Mouse (Mus musculus) cerebellum, postnatal 10 days (tissue): ENCODE results near the gene Nbas.
A peak's percentile ranks its signal among the peaks of the same experiment; 100 is the strongest.

Experiments
- DNase-seq, 2 experiments: peaks; one replicate each; pipeline ENCODE4 v3.0.0; 2021; ENCODE audit warnings: mixed read lengths in 2 of 2

Nbas gene

DNA sequence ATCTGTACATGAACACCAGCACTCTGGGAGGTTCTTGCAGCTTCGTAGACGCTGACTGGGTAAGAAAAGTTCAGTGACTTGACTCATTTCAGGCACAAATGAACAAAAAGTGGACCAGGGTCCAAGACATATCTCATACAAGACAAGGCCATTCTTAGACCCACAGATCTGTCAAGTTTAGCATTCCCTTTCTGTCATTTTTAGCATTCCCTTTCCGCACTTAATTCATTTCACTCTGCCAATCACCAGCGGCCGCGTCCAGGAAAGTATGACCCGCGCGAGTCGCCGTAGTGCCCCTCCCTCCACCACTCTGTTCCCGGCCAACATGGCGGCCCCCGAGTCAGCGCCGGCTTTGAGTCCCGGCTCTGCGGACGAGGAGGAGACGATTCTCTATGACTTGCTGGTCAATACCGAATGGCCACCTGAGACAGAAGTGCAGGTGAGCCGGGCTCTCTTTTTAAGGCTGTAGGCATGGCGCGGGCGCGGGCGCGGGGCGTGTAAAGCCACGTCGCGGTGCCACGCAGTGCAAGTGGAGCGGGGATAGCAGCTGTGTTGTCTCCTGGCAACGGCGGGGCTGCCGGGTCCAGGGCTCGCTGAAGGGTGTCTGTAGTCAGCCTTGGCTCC lies at the start of gene Nbas:
Nbas (plus strand) TSS at position 308 of the 624 bp plus-strand sequence.
- DNase-seq, result peak; percentile 93 to 94

DNA sequence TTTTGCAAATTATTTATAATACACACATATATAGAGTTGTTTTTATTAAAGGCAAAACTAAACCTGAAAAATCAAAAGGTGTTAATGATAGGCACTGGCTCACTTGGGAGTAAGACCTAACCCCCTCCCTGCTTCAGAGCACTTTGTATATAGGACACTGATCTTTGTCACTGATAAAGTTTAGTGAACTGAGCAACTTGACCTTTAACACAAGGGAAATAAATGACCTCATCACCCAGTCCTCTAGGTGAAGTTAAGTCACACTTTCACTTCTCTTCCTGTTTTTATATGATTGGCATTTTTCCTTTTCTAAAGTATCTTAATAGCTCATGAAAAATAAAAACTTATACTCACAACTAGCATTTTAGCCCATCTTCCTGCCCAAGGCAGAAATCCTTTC lies 26.5 kb upstream of the Nbas start:
- DNase-seq, result no peak

DNA sequence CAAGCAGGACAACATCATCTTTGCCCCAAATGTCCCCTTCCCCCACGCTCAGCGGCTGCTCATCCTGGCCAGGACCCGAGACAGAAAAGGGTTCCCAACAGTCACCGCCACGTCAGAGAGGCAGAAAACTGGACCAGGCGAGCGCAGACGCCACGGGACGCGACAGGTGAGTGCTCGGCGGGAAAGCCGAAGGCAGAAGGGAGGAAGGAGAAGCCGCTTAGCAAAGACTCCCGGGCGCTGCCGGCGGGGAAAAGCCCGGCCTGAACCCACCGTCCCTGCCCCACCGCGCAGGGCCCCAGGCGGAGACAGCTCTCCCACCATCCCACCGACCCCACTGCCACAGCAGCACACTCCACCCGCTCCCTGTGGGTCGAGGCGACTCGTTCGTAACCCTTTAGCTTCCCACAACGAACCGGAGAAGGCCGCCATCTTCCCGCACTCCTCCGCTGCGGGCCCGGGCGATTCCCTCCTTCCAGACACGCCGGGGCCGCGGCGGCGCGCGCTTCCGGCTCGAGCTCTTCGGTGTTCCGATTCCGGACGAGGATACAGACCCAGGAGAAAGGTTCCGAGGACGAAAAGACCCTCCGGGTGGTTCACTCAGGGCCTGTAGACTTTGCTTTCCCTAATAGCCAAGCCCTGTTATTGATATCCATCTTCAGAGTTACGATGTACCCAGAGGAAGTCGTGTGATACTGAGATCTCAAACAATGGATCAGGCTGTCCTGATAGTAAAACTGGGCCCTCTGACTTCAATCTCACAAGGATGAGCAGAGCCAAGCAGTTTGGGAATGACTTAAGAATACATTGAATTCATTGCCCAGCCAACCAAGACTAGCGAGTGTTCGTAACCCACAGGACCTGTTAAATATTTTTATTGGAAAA lies 20.0 kb upstream of the Nbas start, which contains the start of gene Ddx1:
Ddx1 (minus strand) TSS at position 523 of the 882 bp plus-strand sequence.
- peak; percentile 90 to 92 for DNase-seq

DNA sequence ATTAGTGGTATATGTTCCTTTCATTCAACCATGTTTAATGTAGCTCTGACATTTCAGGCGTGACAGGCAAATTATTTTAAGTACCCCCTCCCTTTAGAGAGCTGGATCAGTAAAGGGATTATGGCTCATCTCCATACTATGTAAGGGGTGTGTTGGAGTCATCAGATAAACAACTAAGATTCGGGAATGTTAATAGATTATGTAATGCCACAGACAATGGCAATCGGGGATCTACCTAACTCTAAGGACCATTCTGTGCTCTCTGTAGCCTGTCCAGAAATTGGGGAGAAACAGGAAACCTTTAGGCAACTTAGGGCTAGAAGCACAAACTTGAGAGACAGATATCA lies 19.4 kb upstream of the Nbas start:
- no peak for DNase-seq

DNA sequence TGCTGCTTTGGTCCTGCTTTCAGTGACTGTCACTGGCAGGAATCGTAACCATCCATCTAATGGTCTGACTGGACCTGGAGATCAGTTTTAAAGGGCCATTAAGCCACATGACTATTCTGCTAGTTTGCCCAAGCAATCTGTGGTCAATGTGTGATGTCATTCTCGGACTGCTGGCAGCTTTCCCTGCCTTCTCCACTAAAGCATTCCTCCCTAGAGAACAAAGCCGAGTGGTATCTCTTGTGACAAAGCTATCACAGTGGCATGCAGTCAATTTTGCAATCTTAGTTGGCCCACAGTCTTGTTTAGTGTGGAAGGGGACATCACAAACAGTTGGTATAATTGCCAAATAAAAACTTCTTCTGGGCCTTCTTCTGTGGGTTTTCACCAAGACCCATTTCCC lies 13.9 kb upstream of the Nbas start:
- DNase-seq, result peak in 1 of 2 experiments; percentile 10

DNA sequence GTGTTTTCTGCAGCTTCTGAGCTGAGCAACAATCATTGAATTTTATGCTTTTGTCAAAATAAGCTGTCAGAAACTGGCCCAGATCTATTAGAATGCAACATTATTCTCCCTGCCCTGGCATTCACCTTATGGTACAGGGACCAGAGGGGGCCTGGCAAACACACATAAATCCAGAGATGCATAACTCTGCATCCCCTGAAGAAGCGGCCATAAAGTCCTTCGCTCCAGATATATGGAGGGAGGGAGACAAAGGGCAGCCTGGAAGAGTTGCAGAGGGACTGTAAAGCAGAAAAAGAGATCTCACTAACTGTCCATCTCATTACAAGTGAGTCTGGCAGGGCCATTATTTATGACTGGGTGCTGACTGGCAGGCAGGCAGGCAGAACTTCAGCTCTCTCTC lies 13.2 kb upstream of the Nbas start:
- no peak for DNase-seq

DNA sequence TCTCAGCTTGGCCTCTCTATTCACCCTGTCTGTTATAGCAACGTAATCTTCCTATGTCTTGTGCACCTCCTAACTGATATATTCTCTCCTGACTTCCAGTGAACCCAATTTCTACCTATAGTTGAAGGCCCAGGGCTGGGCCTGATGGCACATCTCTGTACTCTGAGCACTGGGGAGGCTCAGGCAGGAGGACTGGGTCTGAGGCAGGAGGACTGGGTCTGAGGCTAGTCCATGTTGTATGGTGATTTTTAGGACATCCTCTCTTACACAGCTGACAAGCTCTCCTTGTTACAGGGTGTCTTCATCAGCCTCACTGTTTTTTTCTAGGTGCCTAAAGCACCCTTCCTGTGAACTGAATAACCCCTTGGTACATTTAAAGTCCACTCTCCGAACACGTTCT lies 521 bp upstream of the Nbas start:
- no peak for DNase-seq

DNA sequence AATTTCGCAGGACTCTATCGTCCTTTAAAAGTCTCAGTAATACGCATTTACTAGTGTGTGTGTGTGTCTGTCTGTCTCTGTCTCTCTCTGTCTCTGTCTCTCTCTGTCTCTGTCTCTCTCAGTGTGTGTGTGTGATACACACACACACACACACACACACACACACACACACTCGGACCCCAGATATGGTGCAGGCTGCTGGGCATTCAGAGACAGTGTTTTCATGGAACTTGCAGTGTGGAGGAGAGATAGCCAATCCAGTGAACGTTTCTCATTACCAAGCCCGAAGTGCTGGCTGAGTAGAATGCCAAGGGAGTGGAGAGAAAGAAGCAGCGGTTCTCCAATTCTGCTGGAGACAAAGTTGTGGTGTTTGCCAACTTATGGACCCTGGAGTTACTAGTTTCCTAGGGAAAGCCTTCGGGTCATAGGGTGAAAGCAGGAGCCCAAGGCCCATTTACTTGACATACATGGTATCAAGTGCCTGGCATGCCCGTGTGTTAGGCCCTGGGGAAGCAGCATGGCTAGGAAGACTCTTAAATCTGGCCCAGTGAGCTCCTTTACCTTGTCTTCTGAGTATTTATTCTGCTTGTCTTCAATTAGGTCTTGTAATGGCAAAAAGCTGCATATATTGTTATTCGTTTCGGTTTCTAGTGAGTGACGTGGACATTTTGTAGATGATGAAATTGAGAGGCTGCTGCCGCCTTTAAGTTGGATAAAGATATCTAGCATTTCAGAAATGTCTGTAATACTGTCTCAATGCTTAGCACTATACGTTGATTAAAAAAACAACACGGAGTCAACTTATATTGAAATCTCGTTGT lies 847 bp downstream of the Nbas start:
- DNase-seq, result no peak

DNA sequence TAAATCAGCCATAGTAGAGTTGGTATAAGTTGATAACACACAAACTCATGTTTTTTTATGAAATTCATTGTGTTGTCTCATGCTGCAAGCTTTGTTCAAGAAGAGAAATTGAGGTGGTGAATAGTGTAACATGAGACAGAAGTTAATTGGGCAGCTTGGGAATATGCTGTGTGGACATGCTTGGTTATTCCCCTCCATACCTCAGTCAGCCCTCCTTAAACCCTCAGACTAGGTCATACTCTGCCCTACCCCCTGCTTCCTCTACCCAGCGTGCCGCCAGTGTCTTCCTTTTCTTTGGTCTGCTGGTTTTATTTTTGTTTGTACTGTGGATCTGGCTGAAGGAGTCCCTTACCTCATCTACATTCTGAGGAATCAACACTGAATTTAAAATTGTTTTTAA lies 22.5 kb downstream of the Nbas start:
- DNase-seq, result no peak

DNA sequence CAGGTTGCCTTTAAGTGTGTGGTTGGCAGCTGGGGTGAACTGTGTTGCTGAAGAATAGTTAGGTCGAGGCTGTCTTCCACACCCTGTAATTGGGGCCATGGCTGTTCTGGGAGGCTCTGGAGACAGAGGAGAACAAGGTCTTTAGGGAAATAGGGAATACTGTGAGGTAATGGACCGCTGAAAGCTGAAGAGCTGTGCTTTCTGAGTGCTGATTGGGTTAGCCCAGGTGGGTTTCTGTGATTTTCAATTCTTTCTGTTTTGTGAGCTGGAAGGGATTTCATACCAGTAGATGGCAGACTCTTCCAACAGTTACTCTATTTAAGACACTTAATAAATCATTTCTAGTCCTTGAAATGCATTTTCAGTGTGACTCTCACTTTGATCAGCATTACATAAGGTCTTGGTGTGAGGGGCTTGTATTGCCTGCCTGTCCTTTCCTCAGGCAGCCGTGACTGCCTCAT lies 24.5 kb downstream of the Nbas start:
- peak in 1 of 2 experiments; percentile 32 for DNase-seq

DNA sequence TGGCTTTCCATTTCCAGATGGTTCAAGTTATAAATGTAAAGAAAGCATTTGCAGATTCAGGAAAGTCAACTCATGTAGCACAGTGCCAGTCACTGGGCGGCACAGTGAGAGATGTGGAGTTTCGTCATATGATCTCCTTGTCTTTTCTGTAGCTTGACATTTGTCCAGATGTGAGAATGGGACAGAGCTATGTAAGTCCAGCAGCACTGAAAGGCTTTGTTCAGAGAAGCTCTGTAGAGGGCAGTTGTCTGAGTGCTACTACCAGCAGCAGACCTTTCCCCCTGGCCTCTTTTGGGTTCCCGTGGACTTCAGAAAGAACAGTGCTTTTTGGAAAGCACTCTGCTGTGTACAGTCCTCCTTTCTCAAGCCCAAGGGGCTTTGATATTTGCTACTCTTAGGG lies 34.1 kb downstream of the Nbas start:
- DNase-seq, result no peak

DNA sequence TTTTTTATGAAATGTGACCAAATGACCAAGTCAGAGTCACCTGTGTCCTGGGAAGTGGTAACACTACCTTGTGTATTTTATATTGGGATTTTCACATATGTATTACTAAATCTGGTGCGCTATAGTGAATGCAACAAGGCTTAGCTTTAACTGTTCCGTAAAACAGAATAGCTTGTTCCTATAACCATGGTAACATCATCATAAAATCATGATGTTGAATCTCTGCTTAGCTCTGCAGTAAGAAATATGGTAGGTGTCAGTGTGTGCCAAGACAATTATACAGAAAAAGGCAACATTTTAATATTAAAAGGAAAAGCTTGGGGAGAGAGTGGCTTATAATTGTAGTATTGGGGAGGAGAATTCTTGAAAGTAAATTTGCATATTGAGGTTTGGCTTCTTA lies 45.0 kb downstream of the Nbas start:
- no peak for DNase-seq

DNA sequence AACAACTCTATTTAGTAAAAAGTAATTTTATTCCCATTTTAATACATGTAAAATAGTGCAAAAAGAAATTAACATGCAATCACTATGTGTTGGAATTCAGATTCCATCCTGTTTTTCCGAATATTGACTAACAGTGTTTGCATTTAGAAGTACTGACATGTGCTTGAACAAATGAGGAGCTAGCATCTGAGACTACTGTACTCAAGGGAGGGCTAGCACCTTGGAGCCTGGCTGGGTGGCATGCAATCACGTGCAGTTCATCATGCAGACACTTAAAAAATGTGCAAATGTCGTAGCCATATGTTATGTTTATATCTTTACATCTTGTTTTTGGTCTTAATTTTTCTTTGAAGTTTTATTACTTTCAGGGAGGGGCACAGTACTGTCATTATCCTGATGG lies 45.5 kb downstream of the Nbas start:
- DNase-seq, result no peak

DNA sequence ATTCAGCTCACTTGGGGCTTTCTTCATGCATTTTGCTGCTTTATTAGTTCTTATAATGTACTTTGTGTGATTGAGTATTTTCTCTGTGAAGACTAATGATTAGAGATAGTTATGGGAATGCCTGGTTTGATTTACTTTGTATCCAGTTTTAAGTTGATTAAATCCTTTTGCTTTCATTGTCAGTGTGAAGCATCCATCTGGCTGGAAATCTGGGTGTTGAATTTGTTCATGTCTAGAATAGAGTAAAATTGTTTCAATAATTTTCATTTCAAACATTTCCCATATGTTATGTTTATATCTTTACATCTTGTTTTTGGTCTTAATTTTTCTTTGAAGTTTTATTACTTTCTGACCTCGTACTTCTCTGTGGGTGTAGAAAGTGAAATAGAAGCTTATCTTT lies 46.1 kb downstream of the Nbas start:
- DNase-seq, result no peak

DNA sequence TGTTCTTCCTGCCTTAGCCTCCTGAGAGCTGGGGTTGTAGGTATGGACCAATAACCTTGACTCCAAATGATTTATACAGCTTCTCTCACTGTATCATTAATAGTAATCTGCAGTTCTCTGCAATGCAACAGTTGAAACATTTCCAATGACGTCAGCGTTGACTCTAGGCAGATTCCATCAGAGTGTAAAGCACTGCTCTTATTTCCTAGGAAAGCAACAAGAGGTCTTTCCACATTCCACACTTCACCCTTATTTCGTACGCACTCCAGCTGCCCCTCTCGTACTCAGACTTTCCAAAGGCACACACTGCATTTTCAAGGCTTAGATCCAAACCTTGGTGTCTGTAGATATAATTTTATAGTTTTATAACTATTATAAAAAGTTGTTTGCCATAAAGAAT lies 73.6 kb downstream of the Nbas start:
- no peak for DNase-seq

DNA sequence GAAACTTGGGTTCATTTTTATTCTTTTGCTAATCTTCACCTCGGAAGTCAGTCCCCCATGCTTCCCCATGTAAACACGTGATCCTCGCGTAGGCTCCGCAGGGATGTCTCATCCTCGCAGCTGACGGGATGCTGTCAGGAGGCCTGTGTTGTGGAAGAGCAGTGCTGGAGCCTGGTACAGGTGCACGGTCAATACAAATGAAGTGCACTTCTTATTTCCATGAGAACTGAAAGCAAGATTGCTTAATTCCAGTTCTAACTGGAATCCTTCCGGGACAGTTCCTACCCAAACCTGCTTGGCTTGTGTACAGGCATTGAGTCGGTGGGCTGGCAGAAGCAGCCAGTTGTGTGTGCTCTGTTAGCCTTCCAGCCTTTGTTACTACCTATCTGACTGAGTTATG lies 87.3 kb downstream of the Nbas start:
- DNase-seq, result no peak

DNA sequence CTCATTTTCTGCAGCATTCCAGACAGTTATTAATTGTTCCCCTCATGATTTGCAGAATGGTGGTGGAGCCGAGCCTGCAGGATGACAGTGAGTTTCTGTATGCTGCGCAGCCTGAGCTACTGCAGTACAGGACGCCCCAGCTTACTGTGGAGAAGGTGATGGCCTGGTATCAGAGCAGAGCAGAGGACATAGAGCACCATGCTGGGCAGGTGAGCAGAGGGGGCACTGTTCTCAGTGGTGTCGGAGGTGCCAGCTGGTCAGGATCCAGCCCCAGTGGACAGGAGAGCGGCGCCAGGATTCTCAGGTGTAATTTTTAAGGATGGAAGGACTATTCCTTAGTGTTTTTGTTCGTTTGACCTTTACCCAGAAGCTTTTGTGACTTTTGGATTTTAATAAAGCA lies 87.8 kb downstream of the Nbas start:
- DNase-seq, result peak; percentile 21 to 39

DNA sequence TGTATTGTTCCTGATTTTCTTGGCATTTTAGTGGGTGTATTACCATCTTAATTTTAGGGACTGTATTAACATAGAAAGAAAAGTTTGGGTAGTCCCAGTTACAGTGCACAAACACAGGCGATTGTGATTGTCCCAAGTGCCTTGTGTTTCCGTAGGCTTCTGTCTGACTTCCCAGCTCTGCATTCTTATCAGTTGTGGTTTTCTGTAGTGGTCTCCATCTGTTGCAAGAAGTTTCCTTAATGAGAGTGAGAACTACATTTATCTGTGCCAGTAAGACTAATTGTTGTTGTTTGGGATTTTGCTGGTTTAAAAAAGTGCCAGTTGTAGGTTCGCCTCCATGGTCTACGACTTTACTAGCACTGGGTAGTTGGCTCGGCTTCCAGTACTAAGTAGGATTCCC lies 88.3 kb downstream of the Nbas start:
- no peak for DNase-seq

DNA sequence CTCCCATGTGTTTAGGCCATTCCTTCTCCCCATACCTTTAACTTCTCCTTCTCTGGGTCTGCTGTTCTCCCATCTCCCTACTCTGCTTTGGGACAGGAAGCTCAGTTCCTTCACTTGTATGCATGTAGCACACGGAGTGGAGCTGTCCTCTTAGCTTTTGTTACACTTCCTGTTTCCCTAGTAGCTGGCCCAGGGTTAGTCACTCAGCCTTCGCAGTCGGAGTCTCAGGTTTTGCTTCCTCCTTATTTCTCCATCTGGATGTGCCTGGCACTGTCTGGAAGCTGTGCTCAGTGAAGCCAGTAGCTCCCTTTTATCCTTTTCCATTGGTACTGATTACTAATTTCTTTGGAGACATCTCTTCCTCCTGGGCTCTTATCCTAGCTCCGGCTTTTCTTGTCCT lies 89.9 kb downstream of the Nbas start:
- no peak for DNase-seq

DNA sequence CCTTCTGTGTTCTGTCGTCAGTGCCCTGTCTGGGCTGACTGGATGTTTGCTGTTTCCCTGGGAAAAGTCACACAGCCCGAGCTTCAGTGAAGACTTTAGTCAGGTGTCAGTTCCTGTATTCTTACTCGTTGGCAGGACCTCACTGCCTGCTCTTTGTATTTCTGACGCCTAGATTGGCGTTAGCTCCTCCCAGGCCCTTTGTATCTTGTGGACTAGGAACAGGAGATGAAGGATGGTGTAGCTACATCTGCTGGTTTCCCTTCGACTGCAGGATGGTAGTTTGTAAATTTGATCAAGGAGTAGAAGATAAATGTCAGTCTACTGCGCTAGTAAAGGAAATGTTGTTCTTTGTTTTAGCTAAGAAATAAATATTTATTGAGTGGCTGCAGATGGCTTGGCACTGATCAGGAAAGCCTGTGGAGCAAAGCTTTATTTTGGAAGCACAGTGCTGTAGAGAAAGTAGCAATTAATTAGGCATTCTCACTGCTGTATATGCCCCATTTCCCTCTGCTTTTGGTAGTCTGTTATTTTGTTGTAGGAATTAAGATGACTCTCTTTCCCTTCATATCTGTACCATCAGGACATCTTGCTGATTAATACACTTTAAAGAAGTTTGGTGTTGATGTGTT lies 91.4 kb downstream of the Nbas start:
- DNase-seq, result no peak

DNA sequence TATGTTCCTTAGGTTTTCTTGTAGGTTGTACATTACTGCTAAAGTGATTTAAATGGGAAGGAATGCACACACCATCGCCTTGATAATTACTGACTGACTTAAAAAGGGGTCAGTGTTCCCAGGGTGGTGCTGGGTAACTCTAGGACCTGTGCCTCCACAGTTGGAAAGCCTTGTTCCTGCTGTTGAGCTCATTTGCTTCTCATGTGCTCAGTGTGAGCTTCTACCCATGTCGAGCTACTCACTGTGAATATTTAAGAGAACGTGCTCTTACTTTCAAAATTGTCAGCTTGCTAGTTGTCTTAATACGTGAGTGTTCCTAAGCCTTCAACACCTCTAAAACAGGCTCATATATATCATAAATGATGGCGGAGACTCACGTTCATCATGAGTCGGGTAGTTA lies 112.6 kb downstream of the Nbas start:
- DNase-seq, result no peak

DNA sequence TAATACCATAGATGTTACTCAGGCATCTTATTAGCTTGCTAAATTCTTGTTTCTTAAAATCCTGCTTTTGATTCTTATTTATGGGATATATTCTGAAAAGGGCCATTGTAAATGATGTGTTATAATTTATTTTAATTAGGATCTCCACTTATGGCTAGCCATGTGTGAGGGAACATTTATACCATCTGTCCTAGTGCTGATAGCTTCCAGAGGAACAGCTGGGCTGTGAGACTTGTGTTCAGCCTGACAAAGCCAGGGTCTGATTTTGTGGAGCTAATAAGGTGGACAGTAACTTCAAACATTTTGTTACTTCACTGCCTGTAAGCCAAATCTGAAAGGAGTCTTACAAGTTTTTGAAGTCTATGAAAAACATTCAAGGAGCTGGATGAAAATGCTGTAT lies 113.1 kb downstream of the Nbas start:
- DNase-seq, result no peak

DNA sequence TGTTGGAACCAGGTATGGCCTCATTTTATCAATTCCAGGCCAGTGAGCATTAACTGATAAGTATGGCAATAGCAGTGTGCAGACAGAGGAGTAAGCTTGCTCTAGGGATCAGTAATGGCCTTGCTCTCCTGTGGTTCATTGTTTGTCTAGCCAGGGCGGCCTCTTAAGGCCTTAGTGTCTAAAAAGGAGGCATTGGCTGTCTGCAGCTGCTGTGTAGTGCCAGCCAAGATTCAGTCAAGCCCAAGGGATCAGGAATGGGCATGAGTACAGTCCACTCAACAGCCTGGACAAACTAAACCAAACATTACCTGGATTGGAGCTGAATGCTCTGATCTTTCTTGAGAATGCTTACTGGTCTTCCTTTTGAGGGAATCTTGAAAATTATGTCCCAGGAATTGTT lies 120.7 kb downstream of the Nbas start:
- DNase-seq, result peak; percentile 10 to 40
